Mouse (Mus musculus) stomach, embryonic 14.5 days (tissue): ENCODE measurements around the gene Ugt2b5. TPM values are rescaled to one million over a fixed set of nuclear protein-coding genes. Genes with fewer than 3 reads are reported as not detected.

Experiments used
- ATAC-seq: fragments of 200-750 bp; cut with Nextera tagmentation; 2 replicates; pipeline ENCODE4 v1.8.0; 2017; ENCODE audit warnings: low read depth, moderate TSS enrichment; ENCODE audit not compliant: insufficient number of reproducible peaks, insufficient read depth, low FRiP score
- H3K27ac ChIP-seq: fragments of 300-500 bp; sonication (generic); 2 replicates; pipeline ENCODE4 v1.5.1; 2014; ENCODE audit warnings: mild to moderate bottlenecking, low read length, moderate library complexity, mixed read lengths
- H3K27me3 ChIP-seq: fragments of 300-500 bp; sonication (generic); 2 replicates; pipeline ENCODE4 v1.6.1; 2014; ENCODE audit warnings: low read length, control low read depth, mixed read lengths; ENCODE audit not compliant: control insufficient read depth, insufficient read depth
- H3K36me3 ChIP-seq: fragments of 300-500 bp; sonication (generic); 2 replicates; pipeline ENCODE4 v1.6.1; 2014; ENCODE audit warnings: mild to moderate bottlenecking, control low read depth, low read length, moderate library complexity, mixed read lengths; ENCODE audit not compliant: control insufficient read depth, insufficient read depth
- H3K4me1 ChIP-seq: fragments of 300-500 bp; sonication (generic); 2 replicates; pipeline ENCODE4 v1.6.1; 2014; ENCODE audit warnings: low read length, control low read depth, mixed read lengths; ENCODE audit not compliant: control insufficient read depth, insufficient read depth
- H3K4me2 ChIP-seq: fragments of 300-500 bp; sonication (generic); replicated peaks from 2 replicates; pipeline ENCODE4 v1.6.1; 2014; ENCODE audit warnings: low read depth, low read length, control low read depth
- H3K4me3 ChIP-seq: fragments of 300-500 bp; sonication (generic); 2 replicates; pipeline ENCODE4 v1.5.1; 2014; ENCODE audit warnings: low read depth, low read length, control low read depth
- H3K9ac ChIP-seq: fragments of 300-500 bp; sonication (generic); replicated peaks from 2 replicates; pipeline ENCODE4 v1.6.1; 2014; ENCODE audit warnings: low read depth, mild to moderate bottlenecking, control low read depth, low read length, moderate library complexity, mixed read lengths
- H3K9me3 ChIP-seq: fragments of 300-500 bp; sonication (generic); 2 replicates; pipeline ENCODE4 v1.6.1; 2016; ENCODE audit warnings: low read depth, low read length, control low read depth; ENCODE audit not compliant: control insufficient read depth
- WGBS: fragments of 180-500 bp; shearing (Covaris S2); extraction: QIAGEN DNeasy Blood & Tissue Kit; methylation state at CpG from one replicate; pipeline ENCODE4 v1.1.7; 2014; 5-methylcytosine and 5-hydroxymethylcytosine counted together
- polyA plus RNA-seq: library from polyadenylated mRNA; unstranded; fragments of >200 nt; fragmentation: Nextera tagmentation; extraction: Ambion mirVana; gene quantifications from 2 replicates; pipeline ENCODE4 v1.2.1, GENCODE M21; 2014

Ugt2b5 gene
- polyA plus RNA-seq, 1 experiment from 2014 or later, result not detected

- Histone ChIP-seq H3K4me3 (no peak overlapping the region), H3K27me3 (no peaks in the 10 kb centered on the region), H3K27ac (no peak overlapping the region), H3K4me1 (no peaks in the 10 kb centered on the region), H3K4me2 (no peak overlapping the region), H3K9ac (no peak overlapping the region), H3K36me3 (no peaks in the 10 kb centered on the region), H3K9me3 (no peaks in the 10 kb centered on the region)
- no peak for ATAC-seq
Measured at GRCm38 (mm10) chr5:87089264-87089663, 50.9 kb downstream of the Ugt2b5 start.

DNA sequence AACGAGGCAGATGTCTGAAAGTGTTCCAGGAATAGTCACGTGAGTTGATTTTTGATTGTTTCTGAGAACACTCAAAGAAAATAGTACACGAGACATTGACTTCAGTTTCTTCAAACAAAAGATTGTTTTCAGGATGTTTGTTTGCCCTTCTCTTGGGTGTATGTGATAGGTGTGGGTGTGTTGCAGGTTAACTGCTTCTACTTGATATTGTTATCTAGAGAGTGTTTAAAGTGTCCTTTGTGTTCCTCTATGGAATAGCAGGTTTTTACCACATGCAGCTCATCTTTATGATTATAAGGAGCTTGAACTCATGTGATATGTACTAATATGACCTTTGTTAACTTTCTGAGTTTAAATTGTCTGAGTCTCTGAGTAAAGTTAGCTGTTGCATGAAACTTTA is 53.8 kb downstream of the Ugt2b5 start:
- Histone ChIP-seq H3K36me3 (no peaks in the 10 kb centered on the region), H3K9ac (no peak overlapping the region), H3K4me3 (no peak overlapping the region), H3K27ac (no peak overlapping the region), H3K9me3 (no peaks in the 10 kb centered on the region), H3K27me3 (no peaks in the 10 kb centered on the region), H3K4me2 (no peak overlapping the region), H3K4me1 (no peaks in the 10 kb centered on the region)
- no peak for ATAC-seq
- WGBS, result 74% methylated on average over 3 of the region's 3 CpGs

Other genes with a start within 250 kb of the Ugt2b5 start
- 69.1 and 76.8 TPM in 2 replicates for gene Ugt2b34, start 233.4 kb downstream of the Ugt2b5 start, polyA plus RNA-seq
- 0.10 TPM in 1 of 2 replicates, not detected in the other for gene Ugt2b1, start 213.8 kb downstream of the Ugt2b5 start, polyA plus RNA-seq
- gene Ugt2b35, start 139.5 kb downstream of the Ugt2b5 start, polyA plus RNA-seq, result 1.1 TPM in 2 replicates
- 0.72 and 1.1 TPM in 2 replicates for gene Ugt2b36, start 47.8 kb downstream of the Ugt2b5 start, polyA plus RNA-seq
- not detected in 2 replicates for gene Ugt2b37, start 114.5 kb upstream of the Ugt2b5 start, polyA plus RNA-seq
- 0.45 TPM in 1 of 2 replicates, not detected in the other for gene Ugt2a3, start 196.9 kb upstream of the Ugt2b5 start, polyA plus RNA-seq